ENCODE assay signal across 18 mouse cellular contexts in the genomic region with DNA sequence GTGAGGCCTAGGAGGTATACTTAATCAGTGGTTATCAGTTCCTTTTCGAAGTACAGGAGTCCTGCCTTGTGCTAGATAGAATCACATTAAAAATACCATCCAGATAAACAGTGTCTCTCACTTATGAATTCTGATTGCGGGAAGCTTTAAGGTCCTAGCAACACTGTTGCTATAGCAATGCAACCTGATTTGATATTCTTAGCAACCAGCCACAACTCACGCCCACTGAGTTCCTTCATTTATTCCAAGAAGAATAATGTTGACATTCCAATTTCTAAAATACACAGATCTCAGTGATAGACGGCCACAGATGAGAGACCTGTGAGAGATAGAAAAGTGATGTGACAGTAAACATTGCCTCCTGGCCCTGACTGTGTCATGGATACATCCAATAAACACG.
DNase-seq lines count a peak whose midpoint lies in the region; ATAC-seq and TF ChIP-seq lines count a peak whose summit lies in the region.
"Had no signal": no experiment of that assay in that cellular context is flagged by ENCODE, and none has a peak within 500 bp of the region (broad histone marks: within the 10 kb centered on the region; RNA-seq: fewer than 3 reads in every experiment).

No protein-coding gene starts in this region.

- H3K9me3 ChIP-seq in forebrain, embryonic 13.5 days (replicated peaks): no peaks in the 10 kb centered on the region
- no peaks in the 10 kb centered on the region for H3K9me3 ChIP-seq in forebrain, embryonic 11.5 days (ENCODE audit: control insufficient read depth, low read length)
- H3K9me3 ChIP-seq: stomach, embryonic 15.5 days had no signal

- no peak overlapping the region for H3K27ac ChIP-seq in forebrain, embryonic 13.5 days
- no peak overlapping the region for H3K27ac ChIP-seq in forebrain, embryonic 11.5 days (ENCODE audit: low read depth, low read length)
- peak overlapping the region; percentile 52 for H3K27ac ChIP-seq in layer of hippocampus, adult 2 months
- H3K27ac ChIP-seq: macrophage; stomach, embryonic 15.5 days had no signal

- H3K36me3 ChIP-seq in forebrain, embryonic 13.5 days (ENCODE audit: poor library complexity, severe bottlenecking): no peaks in the 10 kb centered on the region
- H3K36me3 ChIP-seq in forebrain, embryonic 11.5 days (ENCODE audit: control insufficient read depth, insufficient read depth, low read length): no peaks in the 10 kb centered on the region
- H3K36me3 ChIP-seq: stomach, embryonic 15.5 days had no signal

- H3K9ac ChIP-seq in forebrain, embryonic 13.5 days: no peak overlapping the region
- H3K9ac ChIP-seq in forebrain, embryonic 11.5 days (ENCODE audit: low read length): no peak overlapping the region
- H3K9ac ChIP-seq: liver, postnatal 0 days; stomach, embryonic 15.5 days had no signal

- H3K27me3 ChIP-seq in forebrain, embryonic 13.5 days: no peaks in the 10 kb centered on the region
- H3K27me3 ChIP-seq in forebrain, embryonic 11.5 days (ENCODE audit: control insufficient read depth, insufficient read depth, low read length): no peaks in the 10 kb centered on the region
- H3K27me3 ChIP-seq: stomach, embryonic 15.5 days had no signal

- no peak for TF ChIP-seq CTCF in layer of hippocampus, adult 2 months (conservative IDR thresholded peaks at IDR 0.05)

- peaks cover 29% of the 10 kb centered on the region for H3K4me1 ChIP-seq in forebrain, embryonic 13.5 days
- peaks cover 2% of the 10 kb centered on the region; the same call in 1 of the 2 replicates for H3K4me1 ChIP-seq in forebrain, embryonic 11.5 days (replicated peaks; ENCODE audit: control insufficient read depth, insufficient read depth, low read length)
- H3K4me1 ChIP-seq: stomach, embryonic 15.5 days had no signal

- H3K4me3 ChIP-seq in forebrain, embryonic 13.5 days: no peak overlapping the region
- H3K4me3 ChIP-seq in forebrain, embryonic 11.5 days (ENCODE audit: low read depth, low read length): no peak overlapping the region
- H3K4me3 ChIP-seq in layer of hippocampus, adult 2 months: no peak overlapping the region
- H3K4me3 ChIP-seq: stomach, embryonic 15.5 days had no signal

- 70% methylated on average over 5 of the region's 5 CpGs for WGBS in forebrain, embryonic 13.5 days
- 82% methylated on average over 5 of the region's 5 CpGs for WGBS in forebrain, embryonic 11.5 days

- ATAC-seq in forebrain, embryonic 13.5 days: peak; percentile 36; the same call in 1 of the 2 replicates
- ATAC-seq in forebrain, embryonic 11.5 days (replicated peaks; ENCODE audit: low FRiP score): no peak
- ATAC-seq: liver, postnatal 0 days had no signal

- no peak overlapping the region for H3K4me2 ChIP-seq in forebrain, embryonic 13.5 days
- H3K4me2 ChIP-seq in forebrain, embryonic 11.5 days (ENCODE audit: low read depth, low read length, severe bottlenecking): no peak overlapping the region
- H3K4me2 ChIP-seq: heart, embryonic 11.5 days; stomach, embryonic 15.5 days had no signal

- no peak for DNase-seq in forebrain, embryonic 11.5 days (ENCODE audit: low spot score)
- peak in 1 of 2 experiments; percentile 53 for DNase-seq in layer of hippocampus, adult 2 months (ENCODE audit: low spot score in 2 of 2)
- no peak for DNase-seq in layer of hippocampus, postnatal 25 days (ENCODE audit: extremely low spot score in 1 of 2, low spot score in 1 of 2)
- DNase-seq in lung, postnatal 10 days: peak; percentile 10
- DNase-seq in lung, postnatal 4 days: no peak
- peak; percentile 81 for DNase-seq in telencephalon, adult 2 months (ENCODE audit: low read depth, low spot score)
- no peak for DNase-seq in cerebellum, adult 18-20 months
- DNase-seq: cerebellum, postnatal 10 days; heart, postnatal 14 days; kidney, adult 2 months; kidney, postnatal 25 days; liver; liver, postnatal 0 days; right cerebral cortex, adult 18-20 months had no signal

Comparison
In these comparisons a context has a peak if more than half of its experiments do, and no peak if none do; other contexts are left out.
1. DNase-seq: peak in lung, postnatal 10 days (single experiment) and telencephalon, adult 2 months (single experiment); none in forebrain, embryonic 11.5 days (single experiment), layer of hippocampus, postnatal 25 days (0 of 2), lung, postnatal 4 days (0 of 2) and cerebellum, adult 18-20 months (0 of 2).